ENCODE assay signal across 9 mouse cellular contexts in the genomic region with DNA sequence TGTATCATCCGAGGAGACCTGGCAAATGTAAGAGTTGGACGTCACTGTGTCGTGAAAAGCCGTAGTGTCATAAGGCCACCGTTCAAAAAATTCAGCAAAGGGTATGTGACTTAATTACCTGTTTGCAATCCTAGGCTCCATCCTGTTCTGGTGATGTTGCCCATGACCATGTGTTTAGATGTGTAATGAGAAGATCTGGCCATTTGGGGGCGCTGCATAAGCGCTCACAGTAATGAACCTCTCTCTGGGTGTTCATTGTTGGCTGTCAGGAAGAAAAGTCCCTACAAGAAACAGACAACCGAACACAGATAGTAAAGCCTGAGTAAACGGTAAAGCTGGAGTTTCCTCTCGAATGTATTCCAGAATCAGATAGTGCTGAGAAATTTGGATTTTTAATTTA. TPM values are rescaled to one million over a fixed set of nuclear protein-coding genes. Genes with fewer than 3 reads are reported as not detected.
DNase-seq lines count a peak whose midpoint lies in the region; ATAC-seq and TF ChIP-seq lines count a peak whose summit lies in the region.
"Had no signal": no experiment of that assay in that cellular context is flagged by ENCODE, and none has a peak within 500 bp of the region (broad histone marks: within the 10 kb centered on the region; RNA-seq: fewer than 3 reads in every experiment).

No protein-coding gene starts in this region.

- no peak overlapping the region for H3K27ac ChIP-seq in heart, adult 2 months
- no peak overlapping the region for H3K27ac ChIP-seq in heart, embryonic 11.5 days (ENCODE audit: low read depth, low read length)
- H3K27ac ChIP-seq in midbrain, embryonic 14.5 days (replicated peaks; ENCODE audit: low read depth, low read length): no peak overlapping the region
- no peak overlapping the region for H3K27ac ChIP-seq in midbrain, embryonic 13.5 days
- H3K27ac ChIP-seq in cortical plate, adult 2 months (ENCODE audit: insufficient read depth, low read length): no peak overlapping the region
- H3K27ac ChIP-seq: forebrain, embryonic 12.5 days had no signal

- H3K36me3 ChIP-seq in heart, adult 2 months (ENCODE audit: control insufficient read depth, insufficient read depth, low read length): peaks cover 16% of the 10 kb centered on the region
- peaks cover 16% of the 10 kb centered on the region for H3K36me3 ChIP-seq in heart, embryonic 11.5 days (ENCODE audit: control insufficient read depth, insufficient read depth, low read length)
- H3K36me3 ChIP-seq in midbrain, embryonic 14.5 days (ENCODE audit: control insufficient read depth, insufficient read depth, low read length): peaks cover 52% of the 10 kb centered on the region
- peaks cover 55% of the 10 kb centered on the region for H3K36me3 ChIP-seq in midbrain, embryonic 13.5 days
- H3K36me3 ChIP-seq in splenic B cell, adult 2 months (ENCODE audit: control insufficient read depth, insufficient read depth, low read length, poor library complexity, severe bottlenecking): peaks cover 10% of the 10 kb centered on the region; the same call in 1 of the 2 replicates

- H3K9ac ChIP-seq in heart, adult 2 months (ENCODE audit: low read depth, low read length): no peak overlapping the region
- H3K9ac ChIP-seq in heart, embryonic 11.5 days (ENCODE audit: low read depth, low read length): no peak overlapping the region
- H3K9ac ChIP-seq in midbrain, embryonic 14.5 days (replicated peaks; ENCODE audit: low read length): no peak overlapping the region
- no peak overlapping the region for H3K9ac ChIP-seq in midbrain, embryonic 13.5 days (replicated peaks)
- H3K9ac ChIP-seq: forebrain, embryonic 12.5 days had no signal

- TF ChIP-seq POLR2A in heart, adult 2 months (IDR thresholded peaks at IDR 0.05; ENCODE audit: insufficient read depth, low read depth, low read length): no peak
- no peak for TF ChIP-seq POLR2A in cortical plate, adult 2 months (IDR thresholded peaks at IDR 0.05; ENCODE audit: extremely low read depth, insufficient read depth, low read length)

- H3K27me3 ChIP-seq in heart, adult 2 months (ENCODE audit: control insufficient read depth, insufficient read depth, low read length): no peaks in the 10 kb centered on the region
- no peaks in the 10 kb centered on the region for H3K27me3 ChIP-seq in heart, embryonic 11.5 days (ENCODE audit: control insufficient read depth, insufficient read depth, low read length)
- no peaks in the 10 kb centered on the region for H3K27me3 ChIP-seq in midbrain, embryonic 14.5 days (ENCODE audit: control insufficient read depth, insufficient read depth, low read length)
- no peaks in the 10 kb centered on the region for H3K27me3 ChIP-seq in midbrain, embryonic 13.5 days
- H3K27me3 ChIP-seq in splenic B cell, adult 2 months (ENCODE audit: control insufficient read depth, insufficient read depth, low read length, poor library complexity, severe bottlenecking): no peaks in the 10 kb centered on the region
- H3K27me3 ChIP-seq: forebrain, embryonic 12.5 days had no signal

- TF ChIP-seq EP300 in heart, adult 2 months (IDR thresholded peaks at IDR 0.05; ENCODE audit: insufficient read depth, low read depth, low read length): no peak

- no peak for DNase-seq in heart, adult 2 months
- DNase-seq in midbrain, embryonic 14.5 days: peak; percentile 19
- DNase-seq in splenic B cell, adult 2 months (ENCODE audit: low read depth, low spot score): peak; percentile 53
- no peak for DNase-seq in right cerebral cortex, postnatal 14 days

- H3K9me3 ChIP-seq in heart, embryonic 11.5 days (replicated peaks; ENCODE audit: control insufficient read depth, low read length): no peaks in the 10 kb centered on the region
- H3K9me3 ChIP-seq in midbrain, embryonic 14.5 days (ENCODE audit: control insufficient read depth, low read length): no peaks in the 10 kb centered on the region
- H3K9me3 ChIP-seq in midbrain, embryonic 13.5 days: no peaks in the 10 kb centered on the region
- H3K9me3 ChIP-seq: forebrain, embryonic 12.5 days had no signal

- no peak overlapping the region for H3K4me3 ChIP-seq in heart, adult 2 months
- H3K4me3 ChIP-seq in heart, embryonic 11.5 days (ENCODE audit: low read depth, low read length): no peak overlapping the region
- no peak overlapping the region for H3K4me3 ChIP-seq in midbrain, embryonic 14.5 days (replicated peaks; ENCODE audit: low read depth, low read length)
- no peak overlapping the region for H3K4me3 ChIP-seq in midbrain, embryonic 13.5 days (replicated peaks)
- no peak overlapping the region for H3K4me3 ChIP-seq in cortical plate, adult 2 months (ENCODE audit: insufficient read depth, low read length)
- H3K4me3 ChIP-seq: forebrain, embryonic 12.5 days had no signal

- H3K4me1 ChIP-seq in heart, adult 2 months (ENCODE audit: control insufficient read depth, insufficient read depth, low read length): no peaks in the 10 kb centered on the region
- 0 out of 2 replicates have a peak, but pooled peaks cover 3% of the 10 kb centered on the region for H3K4me1 ChIP-seq in heart, embryonic 11.5 days (ENCODE audit: control insufficient read depth, insufficient read depth, low read length)
- H3K4me1 ChIP-seq in midbrain, embryonic 14.5 days (ENCODE audit: control insufficient read depth, insufficient read depth, low read length): peaks cover 10% of the 10 kb centered on the region
- peaks cover 17% of the 10 kb centered on the region for H3K4me1 ChIP-seq in midbrain, embryonic 13.5 days (replicated peaks)
- peaks cover 1% of the 10 kb centered on the region; the same call in 1 of the 2 replicates for H3K4me1 ChIP-seq in cortical plate, adult 2 months (ENCODE audit: control insufficient read depth, insufficient read depth, low read length)

- H3K79me2 ChIP-seq in heart, adult 2 months (replicated peaks; ENCODE audit: control insufficient read depth, insufficient read depth, low read length): no peaks in the 10 kb centered on the region

- no peak for ATAC-seq in heart, embryonic 11.5 days (replicated peaks; ENCODE audit: insufficient number of reproducible peaks, low FRiP score, low TSS enrichment)
- no peak for ATAC-seq in midbrain, embryonic 14.5 days (ENCODE audit: low FRiP score, low TSS enrichment)
- ATAC-seq in midbrain, embryonic 13.5 days: no peak
- no peak for ATAC-seq in inflammation-experienced regulatory T-cells, adult 6 months

- peak; percentile 51 for TF ChIP-seq CTCF in heart, adult 2 months (IDR thresholded peaks at IDR 0.05)
- peak; percentile 13; the same call in 1 of the 2 replicates for TF ChIP-seq CTCF in cortical plate, adult 2 months (IDR thresholded peaks at IDR 0.05; ENCODE audit: extremely low read depth, insufficient read depth, low read length)

- no peak overlapping the region for H3K4me2 ChIP-seq in heart, embryonic 11.5 days
- H3K4me2 ChIP-seq in midbrain, embryonic 14.5 days (ENCODE audit: low read length): no peak overlapping the region
- H3K4me2 ChIP-seq in midbrain, embryonic 13.5 days (replicated peaks): no peak overlapping the region
- H3K4me2 ChIP-seq: forebrain, embryonic 12.5 days had no signal

- 71% methylated on average over 10 of the region's 10 CpGs for WGBS in heart, adult 2 months
- WGBS in heart, embryonic 11.5 days (ENCODE audit: insufficient replicate concordance): 68% methylated on average over 10 of the region's 10 CpGs
- WGBS in midbrain, embryonic 14.5 days: 73% methylated on average over 10 of the region's 10 CpGs
- 77% methylated on average over 10 of the region's 10 CpGs for WGBS in midbrain, embryonic 13.5 days

- intact Hi-C loops in heart, adult 2 months (cut with DNase I): loop anchor here (2.0 kb wide), 1 partner anchor 24 kb away; a partner anchor contains a TSS

RNA-seq across cellular contexts. Expression of a gene that starts 2.2 kb away (rescaled TPM):
- 10 to 100 TPM; 25.3 to 26.1 TPM for total RNA-seq in heart, adult 2 months (2021)
- 40.5 and 55.8 TPM in 2 replicates for polyA plus RNA-seq in heart, adult 2 months (2012; rRNA removed)
- polyA plus RNA-seq in heart, embryonic 11.5 days (2014; fragmentation: Nextera tagmentation; extraction: Ambion mirVana): 78.7 and 85.7 TPM in 2 replicates
- polyA plus RNA-seq in midbrain, embryonic 14.5 days (2014; fragmentation: Nextera tagmentation; extraction: Ambion mirVana): 152 and 167 TPM in 2 replicates
- polyA plus RNA-seq in midbrain, embryonic 13.5 days (2015; fragmentation: Nextera tagmentation; extraction: Ambion mirVana): 156 and 163 TPM in 2 replicates
- 124 and 126 TPM in 2 replicates for polyA plus RNA-seq in cortical plate, adult 2 months (2012; rRNA removed)
- 100 to 1,000 TPM; 109 to 137 (median 111) TPM for polyA plus RNA-seq in inflammation-experienced regulatory T-cells, adult 6 months (2017; shearing (Covaris generic))

RNA-seq across cellular contexts. Expression of a gene that starts 2.3 kb away (rescaled TPM):
- under 1 TPM; 0.55 to 0.63 TPM for total RNA-seq in heart, adult 2 months (2021)
- polyA plus RNA-seq in heart, adult 2 months (2012; rRNA removed): 0.74 and 0.94 TPM in 2 replicates
- 12.6 and 13.9 TPM in 2 replicates for polyA plus RNA-seq in heart, embryonic 11.5 days (2014; fragmentation: Nextera tagmentation; extraction: Ambion mirVana)
- polyA plus RNA-seq in midbrain, embryonic 14.5 days (2014; fragmentation: Nextera tagmentation; extraction: Ambion mirVana): 5.6 TPM in 2 replicates
- polyA plus RNA-seq in midbrain, embryonic 13.5 days (2015; fragmentation: Nextera tagmentation; extraction: Ambion mirVana): 9.0 and 9.1 TPM in 2 replicates
- 1.6 and 2.1 TPM in 2 replicates for polyA plus RNA-seq in cortical plate, adult 2 months (2012; rRNA removed)
- polyA plus RNA-seq in inflammation-experienced regulatory T-cells, adult 6 months (2017; shearing (Covaris generic)): 10 to 100 TPM in 2 of 3 experiments, 1 to 10 TPM in 1; 7.0 to 14.6 (median 11.6) TPM

RNA-seq across cellular contexts. Expression of a gene that starts 24.2 kb away (rescaled TPM):
- total RNA-seq in heart, adult 2 months (2021): under 1 TPM; 0.50 to 0.59 TPM
- polyA plus RNA-seq in heart, adult 2 months (2012; rRNA removed): 0.68 and 0.85 TPM in 2 replicates
- 81.2 and 86.3 TPM in 2 replicates for polyA plus RNA-seq in heart, embryonic 11.5 days (2014; fragmentation: Nextera tagmentation; extraction: Ambion mirVana)
- polyA plus RNA-seq in midbrain, embryonic 14.5 days (2014; fragmentation: Nextera tagmentation; extraction: Ambion mirVana): 12.7 and 21.4 TPM in 2 replicates
- 54.5 and 55.2 TPM in 2 replicates for polyA plus RNA-seq in midbrain, embryonic 13.5 days (2015; fragmentation: Nextera tagmentation; extraction: Ambion mirVana)
- 3.3 and 3.7 TPM in 2 replicates for polyA plus RNA-seq in cortical plate, adult 2 months (2012; rRNA removed)
- polyA plus RNA-seq in inflammation-experienced regulatory T-cells, adult 6 months (2017; shearing (Covaris generic)): 10 to 100 TPM in 1 of 3 experiments, 1 to 10 TPM in 2; 3.8 to 52.8 (median 5.5) TPM

RNA-seq across cellular contexts. Expression of a gene that starts 33.4 kb away (rescaled TPM):
- 1,000 to 10,000 TPM; 1,546 to 1,742 TPM for total RNA-seq in heart, adult 2 months (2021)
- 502 and 847 TPM in 2 replicates for polyA plus RNA-seq in heart, adult 2 months (2012; rRNA removed)
- 1,202 and 1,222 TPM in 2 replicates for polyA plus RNA-seq in heart, embryonic 11.5 days (2014; fragmentation: Nextera tagmentation; extraction: Ambion mirVana)
- polyA plus RNA-seq in midbrain, embryonic 14.5 days (2014; fragmentation: Nextera tagmentation; extraction: Ambion mirVana): 583 and 649 TPM in 2 replicates
- polyA plus RNA-seq in midbrain, embryonic 13.5 days (2015; fragmentation: Nextera tagmentation; extraction: Ambion mirVana): 635 and 660 TPM in 2 replicates
- 199 and 201 TPM in 2 replicates for polyA plus RNA-seq in cortical plate, adult 2 months (2012; rRNA removed)
- polyA plus RNA-seq in inflammation-experienced regulatory T-cells, adult 6 months (2017; shearing (Covaris generic)): 100 to 1,000 TPM; 134 to 182 (median 141) TPM

RNA-seq across cellular contexts. Expression of a gene that starts 50.9 kb away (rescaled TPM):
- not detected for total RNA-seq in heart, adult 2 months (2021)
- polyA plus RNA-seq in heart, adult 2 months (2012; rRNA removed): 0.53 TPM in 1 of 2 replicates, not detected in the other
- not detected in 2 replicates for polyA plus RNA-seq in heart, embryonic 11.5 days (2014; fragmentation: Nextera tagmentation; extraction: Ambion mirVana)
- 1.1 and 1.6 TPM in 2 replicates for polyA plus RNA-seq in midbrain, embryonic 14.5 days (2014; fragmentation: Nextera tagmentation; extraction: Ambion mirVana)
- 0.78 and 1.1 TPM in 2 replicates for polyA plus RNA-seq in midbrain, embryonic 13.5 days (2015; fragmentation: Nextera tagmentation; extraction: Ambion mirVana)
- polyA plus RNA-seq in cortical plate, adult 2 months (2012; rRNA removed): 0.10 and 0.13 TPM in 2 replicates
- polyA plus RNA-seq in inflammation-experienced regulatory T-cells, adult 6 months (2017; shearing (Covaris generic)): not detected

Comparison
In these comparisons a context has a peak if more than half of its experiments do, and no peak if none do; other contexts are left out.
1. DNase-seq: peak in midbrain, embryonic 14.5 days (single experiment) and splenic B cell, adult 2 months (single experiment); none in heart, adult 2 months (0 of 2) and right cerebral cortex, postnatal 14 days (single experiment).